Mouse (Mus musculus): ENCODE data around the gene Gprc6a. TPM values are rescaled to one million over a fixed set of nuclear protein-coding genes. Genes with fewer than 3 reads are reported as not detected.

Gene Gprc6a
- polyA plus RNA-seq, 1 experiment from 2014 or later = not detected

GRCm38 (mm10) chr10:51621193-51621592 is 10.1 kb downstream of the Gprc6a start:
- Histone ChIP-seq H3K36me3 (ENCODE audit: control insufficient read depth, insufficient read depth, low read length) (no peaks in the 10 kb centered on the region), H3K4me1 (replicated peaks; ENCODE audit: control insufficient read depth, insufficient read depth, low read length) (no peaks in the 10 kb centered on the region), H3K9ac (ENCODE audit: low read length) (no peak overlapping the region), H3K27ac (ENCODE audit: low read depth, low read length) (no peak overlapping the region), H3K27me3 (ENCODE audit: control insufficient read depth, insufficient read depth, low read length) (no peaks in the 10 kb centered on the region), H3K9me3 (ENCODE audit: control insufficient read depth, low read length) (no peaks in the 10 kb centered on the region), H3K4me3 (ENCODE audit: low read depth, low read length) (no peak overlapping the region), H3K4me2 (ENCODE audit: low read depth, low read length, severe bottlenecking) (no peak overlapping the region)
- WGBS = 87% methylated on average over 3 of the region's 3 CpGs
- DNase-seq (ENCODE audit: low spot score) (no peak), ATAC-seq (replicated peaks; ENCODE audit: low FRiP score) (no peak)

GRCm38 (mm10) chr10:51620126-51620525 is 11.1 kb downstream of the Gprc6a start:
- no peaks in the 10 kb centered on the region for H3K27me3 ChIP-seq (ENCODE audit: control insufficient read depth, insufficient read depth, low read length)
- H3K4me3 ChIP-seq (ENCODE audit: low read depth, low read length) = no peak overlapping the region
- H3K4me2 ChIP-seq (ENCODE audit: low read depth, low read length, severe bottlenecking) = no peak overlapping the region
- ATAC-seq (replicated peaks; ENCODE audit: low FRiP score) (no peak), DNase-seq (ENCODE audit: low spot score) (no peak)
- no peak overlapping the region for H3K9ac ChIP-seq (ENCODE audit: low read length)
- no peaks in the 10 kb centered on the region for H3K36me3 ChIP-seq (ENCODE audit: control insufficient read depth, insufficient read depth, low read length)
- no peaks in the 10 kb centered on the region for H3K4me1 ChIP-seq (replicated peaks; ENCODE audit: control insufficient read depth, insufficient read depth, low read length)
- no peak overlapping the region for H3K27ac ChIP-seq (ENCODE audit: low read depth, low read length)
- no peaks in the 10 kb centered on the region for H3K9me3 ChIP-seq (ENCODE audit: control insufficient read depth, low read length)
- WGBS = 66% methylated on average over 7 of the region's 7 CpGs

GRCm38 (mm10) chr10:51618538-51618937 is 12.7 kb downstream of the Gprc6a start:
- Histone ChIP-seq H3K36me3 (ENCODE audit: control insufficient read depth, insufficient read depth, low read length) (no peaks in the 10 kb centered on the region), H3K9me3 (ENCODE audit: control insufficient read depth, low read length) (no peaks in the 10 kb centered on the region), H3K4me2 (ENCODE audit: low read depth, low read length, severe bottlenecking) (no peak overlapping the region), H3K27me3 (ENCODE audit: control insufficient read depth, insufficient read depth, low read length) (no peaks in the 10 kb centered on the region), H3K27ac (ENCODE audit: low read depth, low read length) (no peak overlapping the region), H3K4me3 (ENCODE audit: low read depth, low read length) (no peak overlapping the region), H3K4me1 (replicated peaks; ENCODE audit: control insufficient read depth, insufficient read depth, low read length) (no peaks in the 10 kb centered on the region), H3K9ac (ENCODE audit: low read length) (no peak overlapping the region)
- ATAC-seq (replicated peaks; ENCODE audit: low FRiP score) (no peak), DNase-seq (ENCODE audit: low spot score) (no peak)
- 61% methylated on average over 2 of the region's 2 CpGs for WGBS

GRCm38 (mm10) chr10:51614826-51615590 is 16.3 kb downstream of the Gprc6a start:
- no peak overlapping the region for H3K4me3 ChIP-seq (ENCODE audit: low read depth, low read length)
- H3K27me3 ChIP-seq (ENCODE audit: control insufficient read depth, insufficient read depth, low read length) = no peaks in the 10 kb centered on the region
- ATAC-seq (replicated peaks; ENCODE audit: low FRiP score) = no peak
- H3K36me3 ChIP-seq (ENCODE audit: control insufficient read depth, insufficient read depth, low read length) = no peaks in the 10 kb centered on the region
- no peaks in the 10 kb centered on the region for H3K9me3 ChIP-seq (ENCODE audit: control insufficient read depth, low read length)
- H3K27ac ChIP-seq (ENCODE audit: low read depth, low read length) = no peak overlapping the region
- no peak overlapping the region for H3K9ac ChIP-seq (ENCODE audit: low read length)
- no peak for DNase-seq (ENCODE audit: low spot score)
- no peaks in the 10 kb centered on the region for H3K4me1 ChIP-seq (replicated peaks; ENCODE audit: control insufficient read depth, insufficient read depth, low read length)
- no peak overlapping the region for H3K4me2 ChIP-seq (ENCODE audit: low read depth, low read length, severe bottlenecking)
- WGBS = 77% methylated on average over 11 of the region's 11 CpGs

GRCm38 (mm10) chr10:51613421-51613820 is 17.8 kb downstream of the Gprc6a start:
- Histone ChIP-seq H3K4me1 (replicated peaks; ENCODE audit: control insufficient read depth, insufficient read depth, low read length) (no peaks in the 10 kb centered on the region), H3K9ac (ENCODE audit: low read length) (no peak overlapping the region), H3K27me3 (ENCODE audit: control insufficient read depth, insufficient read depth, low read length) (no peaks in the 10 kb centered on the region), H3K4me3 (ENCODE audit: low read depth, low read length) (no peak overlapping the region), H3K9me3 (ENCODE audit: control insufficient read depth, low read length) (no peaks in the 10 kb centered on the region), H3K27ac (ENCODE audit: low read depth, low read length) (no peak overlapping the region), H3K4me2 (ENCODE audit: low read depth, low read length, severe bottlenecking) (no peak overlapping the region), H3K36me3 (ENCODE audit: control insufficient read depth, insufficient read depth, low read length) (no peaks in the 10 kb centered on the region)
- DNase-seq (ENCODE audit: low spot score) = no peak
- ATAC-seq (replicated peaks; ENCODE audit: low FRiP score) = no peak
- WGBS = 76% methylated on average over 3 of the region's 3 CpGs

- Histone ChIP-seq H3K4me1 (replicated peaks; ENCODE audit: control insufficient read depth, insufficient read depth, low read length) (no peaks in the 10 kb centered on the region), H3K27me3 (ENCODE audit: control insufficient read depth, insufficient read depth, low read length) (no peaks in the 10 kb centered on the region), H3K4me2 (ENCODE audit: low read depth, low read length, severe bottlenecking) (no peak overlapping the region), H3K36me3 (ENCODE audit: control insufficient read depth, insufficient read depth, low read length) (no peaks in the 10 kb centered on the region), H3K9ac (ENCODE audit: low read length) (no peak overlapping the region), H3K27ac (ENCODE audit: low read depth, low read length) (no peak overlapping the region), H3K4me3 (ENCODE audit: low read depth, low read length) (no peak overlapping the region), H3K9me3 (ENCODE audit: control insufficient read depth, low read length) (no peaks in the 10 kb centered on the region)
- no peak for DNase-seq (ENCODE audit: low spot score)
- WGBS = 81% methylated on average over 9 of the region's 9 CpGs
- no peak for ATAC-seq (replicated peaks; ENCODE audit: low FRiP score)
Measured at GRCm38 (mm10) chr10:51611969-51612682, 19.1 kb downstream of the Gprc6a start.

GRCm38 (mm10) chr10:51609741-51610425 is 21.4 kb downstream of the Gprc6a start:
- ATAC-seq (replicated peaks; ENCODE audit: low FRiP score) = no peak
- H3K4me1 ChIP-seq (replicated peaks; ENCODE audit: control insufficient read depth, insufficient read depth, low read length) = no peaks in the 10 kb centered on the region
- WGBS = 79% methylated on average over 4 of the region's 4 CpGs
- H3K9me3 ChIP-seq (ENCODE audit: control insufficient read depth, low read length) = no peaks in the 10 kb centered on the region
- no peak for DNase-seq (ENCODE audit: low spot score)
- no peak overlapping the region for H3K4me3 ChIP-seq (ENCODE audit: low read depth, low read length)
- no peak overlapping the region for H3K27ac ChIP-seq (ENCODE audit: low read depth, low read length)
- H3K4me2 ChIP-seq (ENCODE audit: low read depth, low read length, severe bottlenecking) = no peak overlapping the region
- no peaks in the 10 kb centered on the region for H3K27me3 ChIP-seq (ENCODE audit: control insufficient read depth, insufficient read depth, low read length)
- H3K36me3 ChIP-seq (ENCODE audit: control insufficient read depth, insufficient read depth, low read length) = no peaks in the 10 kb centered on the region
- no peak overlapping the region for H3K9ac ChIP-seq (ENCODE audit: low read length)

- no peak for DNase-seq (ENCODE audit: low spot score)
- H3K9me3 ChIP-seq (ENCODE audit: control insufficient read depth, low read length) = no peaks in the 10 kb centered on the region
- no peak overlapping the region for H3K4me2 ChIP-seq (ENCODE audit: low read depth, low read length, severe bottlenecking)
- no peak overlapping the region for H3K27ac ChIP-seq (ENCODE audit: low read depth, low read length)
- H3K27me3 ChIP-seq (ENCODE audit: control insufficient read depth, insufficient read depth, low read length) = no peaks in the 10 kb centered on the region
- no peak overlapping the region for H3K9ac ChIP-seq (ENCODE audit: low read length)
- no peak for ATAC-seq (replicated peaks; ENCODE audit: low FRiP score)
- H3K36me3 ChIP-seq (ENCODE audit: control insufficient read depth, insufficient read depth, low read length) = no peaks in the 10 kb centered on the region
- 87% methylated on average over 9 of the region's 9 CpGs for WGBS
- no peaks in the 10 kb centered on the region for H3K4me1 ChIP-seq (replicated peaks; ENCODE audit: control insufficient read depth, insufficient read depth, low read length)
- no peak overlapping the region for H3K4me3 ChIP-seq (ENCODE audit: low read depth, low read length)
Measured at GRCm38 (mm10) chr10:51596928-51597635, 34.2 kb downstream of the Gprc6a start.
